Mouse (Mus musculus) heart, postnatal 10 days (tissue): Measurements from ENCODE around the gene Plekhg5. TPM values are rescaled to one million over a fixed set of nuclear protein-coding genes. Genes with fewer than 3 reads are reported as not detected.
A peak's percentile ranks its signal among the peaks of the same experiment; 100 is the strongest.
"Not testable (repeated sequence)": the region's sequence is repeated elsewhere in the genome, so short reads cannot be mapped to it uniquely, and the experiment has no call there.

Source experiments
- DNase-seq, 2 experiments: peaks; one replicate each; pipeline ENCODE4 v3.0.0; 2021
- intact Hi-C: fragments of 180-260 bp; cut with DNase I; formaldehyde crosslinking; loops from one replicate; pipeline ENCODE4 v1.15.1; 2025
- total RNA-seq, 2 experiments: library from RNA; stranded (reverse); gene quantifications; 2 replicates each; pipeline ENCODE4 v1.2.3; 2021

Plekhg5 gene
- total RNA-seq, result 10 to 100 TPM; 33.5 to 35.8 TPM

- intact Hi-C loops, result no loop called here
- peak; percentile 77 to 79 for DNase-seq
Observed at GRCm38 (mm10) chr4:152072121-152072601, at the start of gene Plekhg5. Gene Plekhg5 (plus strand): TSS chr4:152072498.

GRCm38 (mm10) chr4:152022506-152022905, 49.8 kb upstream of the Plekhg5 start:
- no peak for DNase-seq
- intact Hi-C loops, result no loop called here

GRCm38 (mm10) chr4:152024525-152024924, 47.8 kb upstream of the Plekhg5 start:
- intact Hi-C loops, result no loop called here
- no peak for DNase-seq

- DNase-seq, result peak in 1 of 2 experiments; percentile 63
- intact Hi-C loops, result loop anchor here (2.0 kb wide), 1 partner anchor 16 kb away; no protein-coding TSS in a partner anchor
Observed at GRCm38 (mm10) chr4:152026751-152027508, 45.4 kb upstream of the Plekhg5 start.

DNA sequence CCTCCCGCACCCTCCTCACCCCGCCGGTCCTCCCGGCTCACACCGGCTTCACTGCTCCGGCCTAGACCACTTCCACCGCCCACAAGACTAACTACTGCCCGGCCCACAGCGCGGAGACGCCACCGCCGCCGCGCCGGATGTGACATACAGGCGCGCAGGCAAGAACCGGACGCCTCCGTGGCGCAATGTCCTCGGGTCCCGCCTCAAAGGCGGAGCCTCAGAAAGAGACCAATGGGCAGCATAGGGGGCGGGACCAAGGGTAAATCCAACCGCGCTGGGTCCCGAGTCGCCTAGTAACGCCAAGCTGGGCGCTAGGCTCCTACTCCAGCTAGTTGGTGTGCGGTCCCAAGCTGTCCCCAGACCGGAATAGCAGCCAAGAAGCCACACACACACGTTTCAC, 44.8 kb upstream of the Plekhg5 start, which contains the start of gene Zbtb48:
TSS of gene Zbtb48 (minus strand) at position 148 of the 400 bp plus-strand sequence.
- peak; percentile 98 for DNase-seq
- intact Hi-C loops, result loop anchor here (2.0 kb wide), 1 partner anchor 17 kb away; no protein-coding TSS in a partner anchor

DNA sequence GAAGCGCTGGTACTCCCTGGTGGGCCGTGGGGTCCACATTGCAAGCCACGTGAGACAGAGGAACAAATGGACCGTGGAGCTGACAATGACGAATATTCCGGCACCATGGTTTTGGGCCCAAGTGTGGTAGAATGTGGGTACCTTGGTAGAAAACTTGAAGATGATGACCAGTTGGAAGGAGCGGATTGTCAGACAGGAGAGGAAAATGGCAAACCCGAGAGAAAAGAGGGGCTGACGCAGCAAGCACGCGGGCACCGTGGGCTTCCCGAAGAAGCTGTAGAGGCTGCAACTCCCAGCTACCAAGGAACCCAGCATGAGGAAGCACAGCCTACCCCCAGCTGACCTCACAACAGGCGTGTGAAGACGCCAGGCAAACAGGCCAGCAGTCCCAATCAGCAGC, 43.8 kb upstream of the Plekhg5 start:
- DNase-seq, result no peak
- intact Hi-C loops, result no loop called here

DNA sequence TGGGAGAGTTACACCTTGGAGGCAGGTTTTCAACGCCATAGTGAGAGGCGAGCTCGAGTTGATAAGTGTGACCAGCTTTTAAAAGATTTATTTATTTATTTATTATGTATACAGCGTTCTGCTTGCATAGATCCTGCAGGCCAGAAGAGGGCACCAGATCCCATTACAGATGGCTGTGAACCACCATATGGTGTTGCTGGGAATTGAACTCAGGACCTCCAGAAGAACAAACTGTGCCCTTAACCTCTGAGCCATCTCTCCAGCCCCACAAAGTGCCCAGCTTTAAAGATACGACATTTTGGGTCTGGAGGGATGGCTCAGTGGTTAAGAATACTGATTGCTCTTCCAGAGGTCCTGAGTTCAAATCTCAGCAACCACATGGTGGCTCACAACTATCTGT, 43.2 kb upstream of the Plekhg5 start:
- peak in 1 of 2 experiments; percentile 36 for DNase-seq
- intact Hi-C loops, result no loop called here

DNA sequence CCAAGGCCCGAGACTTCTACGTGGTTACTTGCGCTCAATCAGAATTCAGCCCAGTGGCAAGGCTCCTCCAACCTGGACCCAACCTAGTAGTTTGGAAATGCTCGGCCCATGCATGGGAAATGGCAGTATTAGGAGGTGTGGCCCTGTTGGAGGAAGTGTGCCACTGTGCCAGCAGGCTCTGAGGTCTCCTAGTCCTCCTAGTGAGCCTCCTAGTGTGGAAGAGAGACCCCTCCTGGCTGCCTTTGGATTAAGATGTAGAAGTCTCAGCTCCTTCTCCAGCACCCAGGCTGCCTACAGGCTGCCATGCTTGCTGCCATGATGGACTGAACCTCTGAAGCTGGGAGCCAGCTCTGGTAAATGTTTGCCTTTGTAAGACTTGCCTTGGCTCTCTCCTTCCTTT, 42.3 kb upstream of the Plekhg5 start:
- intact Hi-C loops, result no loop called here
- DNase-seq, result no peak

DNA sequence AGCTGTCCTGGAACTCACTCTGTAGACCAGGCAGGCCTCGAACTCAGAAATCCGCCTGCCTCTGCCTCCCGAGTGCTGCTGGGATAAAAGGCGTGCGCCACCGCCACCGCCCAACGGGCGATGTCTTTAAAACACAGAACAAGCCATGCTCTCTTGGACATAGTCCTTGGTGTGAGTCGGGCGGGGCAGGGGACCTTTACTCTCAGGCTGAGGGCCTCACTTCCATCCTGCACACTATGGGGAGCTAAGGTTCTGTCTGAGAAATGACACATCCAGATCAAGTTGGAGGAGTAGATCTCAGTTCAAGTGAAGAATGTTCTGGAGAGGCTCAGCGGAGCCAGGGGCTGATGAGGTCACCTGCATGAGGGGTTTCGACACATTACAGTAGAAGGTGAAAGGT, 39.4 kb upstream of the Plekhg5 start:
- intact Hi-C loops, result no loop called here
- no peak for DNase-seq

- not testable (repeated sequence) for DNase-seq
- intact Hi-C loops, result loop anchor here (1.0 kb wide), 1 partner anchor 55 kb away; no protein-coding TSS in a partner anchor
Observed at GRCm38 (mm10) chr4:152036464-152036863, 35.8 kb upstream of the Plekhg5 start.

GRCm38 (mm10) chr4:152038225-152038984, 33.9 kb upstream of the Plekhg5 start, which contains the start of gene Tas1r1:
Gene Tas1r1 (minus strand): TSS chr4:152038568.
- DNase-seq, result no peak
- intact Hi-C loops, result loop anchor here (2.0 kb wide), 1 partner anchor 58 kb away; no protein-coding TSS in a partner anchor

- intact Hi-C loops, result loop anchor here (2.0 kb wide), 1 partner anchor 58 kb away; no protein-coding TSS in a partner anchor
- DNase-seq, result peak; percentile 93 to 97
Observed at GRCm38 (mm10) chr4:152038985-152039830, 33.1 kb upstream of the Plekhg5 start, which contains the start of gene Nol9. Gene Nol9 (plus strand): TSS chr4:152039321.

DNA sequence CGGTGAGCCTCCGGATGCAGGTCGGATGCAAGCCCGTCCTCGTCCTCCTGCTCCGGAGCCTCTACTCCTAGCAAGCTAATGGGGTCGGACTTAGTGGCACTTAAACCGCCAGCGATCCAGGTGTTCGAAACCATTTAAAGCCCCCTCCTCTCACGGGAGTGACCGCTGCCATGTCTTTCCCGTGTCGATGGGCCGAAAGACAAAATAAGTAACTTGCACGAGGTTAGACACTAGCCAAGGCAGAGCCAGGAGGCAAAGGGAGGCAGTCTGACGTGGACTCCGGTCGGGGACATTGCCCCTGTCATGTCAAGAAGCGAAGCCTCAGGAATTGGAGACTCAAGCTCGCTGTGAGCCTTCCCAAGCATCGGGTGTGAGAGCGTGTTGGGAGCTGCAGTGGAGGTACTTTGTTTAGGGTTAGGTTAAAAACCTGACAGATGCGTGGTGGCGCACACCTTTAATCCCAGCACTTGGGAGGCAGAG, 32.4 kb upstream of the Plekhg5 start:
- intact Hi-C loops, result loop anchor here (2.0 kb wide), 1 partner anchor 57 kb away; no protein-coding TSS in a partner anchor
- no peak for DNase-seq

- intact Hi-C loops, result no loop called here
- DNase-seq, result no peak
Observed at GRCm38 (mm10) chr4:152041924-152042641, 30.2 kb upstream of the Plekhg5 start.

DNA sequence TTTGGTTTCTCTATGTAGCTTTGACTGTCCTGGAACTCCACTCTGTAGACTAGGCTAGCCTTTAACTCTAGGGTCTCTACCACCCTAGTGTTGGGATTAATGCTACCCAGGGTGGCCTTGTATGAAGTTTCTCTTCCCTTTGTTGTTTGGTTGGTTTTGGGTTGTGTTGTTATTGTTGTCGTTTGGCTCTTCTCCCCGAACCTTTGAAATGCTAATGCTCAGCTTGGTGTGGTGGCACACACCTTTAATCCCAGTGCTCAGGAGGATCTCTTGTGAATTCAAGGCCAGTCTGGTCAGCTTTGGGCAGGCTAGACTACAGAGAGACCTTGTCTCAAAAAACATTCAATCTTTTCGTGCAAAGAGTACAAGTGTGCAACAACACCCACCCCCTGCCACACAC, 29.1 kb upstream of the Plekhg5 start:
- intact Hi-C loops, result no loop called here
- no peak for DNase-seq

DNA sequence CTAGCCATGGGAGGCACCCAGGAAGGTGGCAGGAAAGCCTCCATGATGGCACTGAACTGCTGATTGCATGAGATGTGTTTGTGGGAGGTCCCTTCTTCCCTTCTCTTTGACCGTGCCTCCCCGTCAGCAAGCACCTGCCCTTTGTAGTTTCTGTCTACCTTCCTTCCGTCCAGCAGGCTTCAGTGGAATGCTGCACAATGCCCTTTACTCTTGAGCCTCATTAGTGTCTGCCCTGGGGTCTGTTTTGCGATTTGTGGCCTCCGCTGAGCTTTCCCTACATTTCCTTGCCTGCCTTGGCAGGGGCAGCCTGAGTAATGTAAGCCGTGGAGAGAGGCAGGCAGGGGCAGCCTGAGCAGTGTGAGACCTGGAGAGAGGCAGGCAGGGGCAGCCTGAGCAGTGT, 27.7 kb upstream of the Plekhg5 start:
- intact Hi-C loops, result no loop called here
- no peak for DNase-seq

GRCm38 (mm10) chr4:152062390-152063110, 9.7 kb upstream of the Plekhg5 start:
- DNase-seq, result peak; percentile 66 to 72
- intact Hi-C loops, result no loop called here

GRCm38 (mm10) chr4:152067280-152067679, 5.0 kb upstream of the Plekhg5 start:
- DNase-seq, result no peak
- intact Hi-C loops, result no loop called here
